Mouse (Mus musculus): Measurements from ENCODE around the gene Pus10. TPM values are rescaled to one million over a fixed set of nuclear protein-coding genes. Genes with fewer than 3 reads are reported as not detected.

The Pus10 gene
- polyA plus RNA-seq, 1 experiment from 2014 or later, result 20.6 TPM

GRCm38 (mm10) chr11:23665798-23666501, 476 bp downstream of the Pus10 start, which contains the start of gene Pex13:
Pex13 (minus strand) TSS chr11:23665959.
- ATAC-seq (ENCODE audit: borderline replicate concordance, extremely low read depth, low FRiP score, low TSS enrichment), result peak; percentile 99
- peaks cover 5% of the 10 kb centered on the region; the same call in 1 of the 2 replicates for H3K4me1 ChIP-seq
- WGBS, result under 1% methylated on average over 49 of the region's 49 CpGs

GRCm38 (mm10) chr11:23666526-23666925, 1.1 kb downstream of the Pus10 start:
- Histone ChIP-seq H3K4me2 (peak overlapping the region; percentile 72), H3K9ac (peak overlapping the region; percentile 89), H3K9me3 (no peaks in the 10 kb centered on the region), H3K27me3 (no peaks in the 10 kb centered on the region), H3K27ac (peak overlapping the region; percentile 97), H3K4me1 (peaks cover 5% of the 10 kb centered on the region; the same call in 1 of the 2 replicates), H3K36me3 (no peaks in the 10 kb centered on the region), H3K4me3 (peak overlapping the region; percentile 95)
- 6% methylated on average over 5 of the region's 5 CpGs for WGBS
- ATAC-seq (ENCODE audit: borderline replicate concordance, extremely low read depth, low FRiP score, low TSS enrichment), result no peak; the same call in 1 of the 2 replicates

More at GRCm38 (mm10) chr11:23665798-23666501, 476 bp downstream of the Pus10 start, which contains the start of gene Pex13:
- no peaks in the 10 kb centered on the region for H3K36me3 ChIP-seq
- peak within 1 kb of the TSS; percentile 72 for H3K4me2 ChIP-seq
- H3K27ac ChIP-seq, result peak within 1 kb of the TSS; percentile 97
- peak within 1 kb of the TSS; percentile 89 for H3K9ac ChIP-seq
- no peaks in the 10 kb centered on the region for H3K27me3 ChIP-seq
- no peaks in the 10 kb centered on the region for H3K9me3 ChIP-seq
- H3K4me3 ChIP-seq, result peak within 1 kb of the TSS; percentile 95

GRCm38 (mm10) chr11:23667128-23667527, 1.7 kb downstream of the Pus10 start:
- H3K36me3 ChIP-seq, result no peaks in the 10 kb centered on the region
- 26% methylated on average over 3 of the region's 3 CpGs for WGBS
- H3K9ac ChIP-seq, result peak overlapping the region; percentile 89; the same call in 1 of the 2 replicates
- no peaks in the 10 kb centered on the region for H3K27me3 ChIP-seq
- peak overlapping the region; percentile 95 for H3K4me3 ChIP-seq
- H3K4me1 ChIP-seq, result peaks cover 5% of the 10 kb centered on the region; the same call in 1 of the 2 replicates
- H3K9me3 ChIP-seq, result no peaks in the 10 kb centered on the region
- H3K27ac ChIP-seq, result no peak overlapping the region
- H3K4me2 ChIP-seq, result peak overlapping the region; percentile 72
- ATAC-seq (ENCODE audit: borderline replicate concordance, extremely low read depth, low FRiP score, low TSS enrichment), result no peak

GRCm38 (mm10) chr11:23672256-23672749, 6.8 kb downstream of the Pus10 start:
- no peak for ATAC-seq (ENCODE audit: borderline replicate concordance, extremely low read depth, low FRiP score, low TSS enrichment)
- Histone ChIP-seq H3K4me1 (0 out of 2 replicates have a peak, but pooled peaks cover under 1% of the 10 kb centered on the region), H3K4me3 (no peak overlapping the region), H3K4me2 (no peak overlapping the region), H3K27ac (no peak overlapping the region), H3K9me3 (no peaks in the 10 kb centered on the region), H3K9ac (no peak overlapping the region), H3K27me3 (no peaks in the 10 kb centered on the region), H3K36me3 (peaks cover 36% of the 10 kb centered on the region)
- 57% methylated on average over 4 of the region's 4 CpGs for WGBS

GRCm38 (mm10) chr11:23676100-23676499, 10.6 kb downstream of the Pus10 start:
- Histone ChIP-seq H3K4me2 (no peak overlapping the region), H3K9me3 (no peaks in the 10 kb centered on the region), H3K9ac (no peak overlapping the region), H3K36me3 (peaks cover 48% of the 10 kb centered on the region), H3K27ac (no peak overlapping the region), H3K27me3 (no peaks in the 10 kb centered on the region), H3K4me1 (no peaks in the 10 kb centered on the region), H3K4me3 (no peak overlapping the region)
- WGBS, result 90% methylated on average over 5 of the region's 5 CpGs
- ATAC-seq (ENCODE audit: borderline replicate concordance, extremely low read depth, low FRiP score, low TSS enrichment), result no peak

- Histone ChIP-seq H3K4me2 (no peak overlapping the region), H3K4me3 (no peak overlapping the region), H3K36me3 (peaks cover 43% of the 10 kb centered on the region), H3K9me3 (no peaks in the 10 kb centered on the region), H3K9ac (no peak overlapping the region), H3K27me3 (no peaks in the 10 kb centered on the region), H3K27ac (no peak overlapping the region), H3K4me1 (no peaks in the 10 kb centered on the region)
- WGBS, result 42% methylated on average over 3 of the region's 3 CpGs
- ATAC-seq (ENCODE audit: borderline replicate concordance, extremely low read depth, low FRiP score, low TSS enrichment), result peak; percentile 35; the same call in 1 of the 2 replicates
Measured at GRCm38 (mm10) chr11:23679044-23679642, 13.7 kb downstream of the Pus10 start.

- Histone ChIP-seq H3K4me2 (no peak overlapping the region), H3K4me3 (no peak overlapping the region), H3K36me3 (peaks cover 31% of the 10 kb centered on the region), H3K9me3 (no peaks in the 10 kb centered on the region), H3K27me3 (no peaks in the 10 kb centered on the region), H3K9ac (no peak overlapping the region), H3K27ac (no peak overlapping the region), H3K4me1 (no peaks in the 10 kb centered on the region)
- WGBS, result 94% methylated on average over 6 of the region's 6 CpGs
- ATAC-seq (ENCODE audit: borderline replicate concordance, extremely low read depth, low FRiP score, low TSS enrichment), result no peak
Measured at GRCm38 (mm10) chr11:23680435-23680950, 15.0 kb downstream of the Pus10 start.

- no peaks in the 10 kb centered on the region for H3K9me3 ChIP-seq
- no peak for ATAC-seq (ENCODE audit: borderline replicate concordance, extremely low read depth, low FRiP score, low TSS enrichment)
- no peak overlapping the region for H3K4me2 ChIP-seq
- 90% methylated on average over 5 of the region's 5 CpGs for WGBS
- no peak overlapping the region for H3K4me3 ChIP-seq
- H3K36me3 ChIP-seq, result peaks cover 22% of the 10 kb centered on the region
- no peak overlapping the region for H3K27ac ChIP-seq
- H3K4me1 ChIP-seq, result no peaks in the 10 kb centered on the region
- H3K9ac ChIP-seq, result no peak overlapping the region
- H3K27me3 ChIP-seq, result no peaks in the 10 kb centered on the region
Measured at GRCm38 (mm10) chr11:23682561-23682960, 17.1 kb downstream of the Pus10 start.

- H3K4me2 ChIP-seq, result no peak overlapping the region
Measured at GRCm38 (mm10) chr11:23686671-23687070, 21.2 kb downstream of the Pus10 start.

GRCm38 (mm10) chr11:23688060-23688459, 22.6 kb downstream of the Pus10 start:
- no peak overlapping the region for H3K9ac ChIP-seq
- no peaks in the 10 kb centered on the region for H3K27me3 ChIP-seq
- no peaks in the 10 kb centered on the region for H3K4me1 ChIP-seq
- H3K36me3 ChIP-seq, result no peaks in the 10 kb centered on the region
- H3K4me2 ChIP-seq, result no peak overlapping the region
- H3K9me3 ChIP-seq, result no peaks in the 10 kb centered on the region
- no peak overlapping the region for H3K27ac ChIP-seq
- WGBS, result 91% methylated on average over 1 of the region's 1 CpGs
- no peak overlapping the region for H3K4me3 ChIP-seq
- ATAC-seq (ENCODE audit: borderline replicate concordance, extremely low read depth, low FRiP score, low TSS enrichment), result no peak

More at GRCm38 (mm10) chr11:23686671-23687070, 21.2 kb downstream of the Pus10 start:
- 88% methylated on average over 5 of the region's 5 CpGs for WGBS
- no peaks in the 10 kb centered on the region for H3K4me1 ChIP-seq
- no peak overlapping the region for H3K4me3 ChIP-seq
- H3K27ac ChIP-seq, result no peak overlapping the region
- no peak overlapping the region for H3K9ac ChIP-seq
- no peaks in the 10 kb centered on the region for H3K9me3 ChIP-seq
- no peaks in the 10 kb centered on the region for H3K27me3 ChIP-seq
- ATAC-seq (ENCODE audit: borderline replicate concordance, extremely low read depth, low FRiP score, low TSS enrichment), result no peak
- 0 out of 2 replicates have a peak, but pooled peaks cover 5% of the 10 kb centered on the region for H3K36me3 ChIP-seq

- WGBS, result 92% methylated on average over 2 of the region's 2 CpGs
- H3K4me1 ChIP-seq, result no peaks in the 10 kb centered on the region
- H3K9ac ChIP-seq, result no peak overlapping the region
Measured at GRCm38 (mm10) chr11:23693286-23693685, 27.8 kb downstream of the Pus10 start.

GRCm38 (mm10) chr11:23695847-23696246, 30.4 kb downstream of the Pus10 start:
- no peaks in the 10 kb centered on the region for H3K36me3 ChIP-seq
- no peak overlapping the region for H3K4me3 ChIP-seq
- no peak for ATAC-seq (ENCODE audit: borderline replicate concordance, extremely low read depth, low FRiP score, low TSS enrichment)
- no peaks in the 10 kb centered on the region for H3K27me3 ChIP-seq
- no peak overlapping the region for H3K9ac ChIP-seq
- no peak overlapping the region for H3K27ac ChIP-seq
- H3K9me3 ChIP-seq, result no peaks in the 10 kb centered on the region
- no peak overlapping the region for H3K4me2 ChIP-seq
- H3K4me1 ChIP-seq, result no peaks in the 10 kb centered on the region

More at GRCm38 (mm10) chr11:23693286-23693685, 27.8 kb downstream of the Pus10 start:
- no peak for ATAC-seq (ENCODE audit: borderline replicate concordance, extremely low read depth, low FRiP score, low TSS enrichment)
- H3K4me2 ChIP-seq, result no peak overlapping the region
- H3K27ac ChIP-seq, result no peak overlapping the region
- H3K9me3 ChIP-seq, result no peaks in the 10 kb centered on the region
- no peaks in the 10 kb centered on the region for H3K36me3 ChIP-seq
- H3K4me3 ChIP-seq, result no peak overlapping the region
- H3K27me3 ChIP-seq, result no peaks in the 10 kb centered on the region
